Mouse (Mus musculus) midbrain, embryonic 16.5 days (tissue): ENCODE results near the gene Ppp1r3g. TPM values are rescaled to one million over a fixed set of nuclear protein-coding genes. Genes with fewer than 3 reads are reported as not detected.
A peak's percentile ranks its signal among the peaks of the same experiment; 100 is the strongest.

Experiments
- ATAC-seq: fragments of 200-750 bp; cut with Nextera tagmentation; 2 replicates; pipeline ENCODE4 v1.8.0; 2017; ENCODE audit warnings: moderate TSS enrichment
- H3K27ac ChIP-seq: fragments of 300-500 bp; sonication (generic); 2 replicates; pipeline ENCODE4 v1.5.1; 2014; ENCODE audit warnings: mild to moderate bottlenecking, low read length, mixed read lengths
- H3K27me3 ChIP-seq: fragments of 300-500 bp; sonication (generic); 2 replicates; pipeline ENCODE4 v1.6.1; 2014; ENCODE audit warnings: low read depth, low read length, mixed read lengths; ENCODE audit not compliant: control insufficient read depth, insufficient read depth
- H3K36me3 ChIP-seq: fragments of 300-500 bp; sonication (generic); 2 replicates; pipeline ENCODE4 v1.6.1; 2014; ENCODE audit warnings: mild to moderate bottlenecking, low read length, moderate library complexity, mixed read lengths; ENCODE audit not compliant: control insufficient read depth, insufficient read depth
- H3K4me1 ChIP-seq: fragments of 300-500 bp; sonication (generic); 2 replicates; pipeline ENCODE4 v1.6.1; 2014; ENCODE audit warnings: mild to moderate bottlenecking, low read length, mixed read lengths; ENCODE audit not compliant: control insufficient read depth, insufficient read depth
- H3K4me2 ChIP-seq: fragments of 300-500 bp; sonication (generic); 2 replicates; pipeline ENCODE4 v1.6.1; 2014; ENCODE audit warnings: mild to moderate bottlenecking, low read length, mixed read lengths
- H3K4me3 ChIP-seq: fragments of 300-500 bp; sonication (generic); 2 replicates; pipeline ENCODE4 v1.5.1; 2014; ENCODE audit warnings: low read depth, mild to moderate bottlenecking, low read length, moderate library complexity, mixed read lengths
- H3K9ac ChIP-seq: fragments of 300-500 bp; sonication (generic); 2 replicates; pipeline ENCODE4 v1.6.1; 2014; ENCODE audit warnings: low read depth, low read length, mixed read lengths
- H3K9me3 ChIP-seq: fragments of 300-500 bp; sonication (generic); replicated peaks from 2 replicates; pipeline ENCODE4 v1.6.1; 2014; ENCODE audit warnings: mild to moderate bottlenecking, low read length, mixed read lengths; ENCODE audit not compliant: control insufficient read depth, poor library complexity, severe bottlenecking
- WGBS: fragments of 180-500 bp; shearing (Covaris S2); extraction: QIAGEN DNeasy Blood & Tissue Kit; methylation state at CpG from one replicate; pipeline ENCODE4 v1.1.7; 2014; 5-methylcytosine and 5-hydroxymethylcytosine counted together
- polyA plus RNA-seq: library from polyadenylated mRNA; unstranded; fragments of >200 nt; fragmentation: Nextera tagmentation; extraction: Ambion mirVana; gene quantifications from 2 replicates; pipeline ENCODE4 v1.2.1, GENCODE M21; 2015

Ppp1r3g gene
- polyA plus RNA-seq, 1 experiment from 2014 or later, result 0.95 TPM

- Histone ChIP-seq H3K4me1 (no peaks in the 10 kb centered on the region), H3K36me3 (no peaks in the 10 kb centered on the region), H3K4me3 (no peak overlapping the region), H3K27me3 (no peaks in the 10 kb centered on the region), H3K9me3 (no peaks in the 10 kb centered on the region), H3K27ac (no peak overlapping the region), H3K9ac (no peak overlapping the region), H3K4me2 (no peak overlapping the region)
- no peak for ATAC-seq
- WGBS, result 82% methylated on average over 12 of the region's 12 CpGs
Observed at GRCm38 (mm10) chr13:35959391-35960067, 890 bp downstream of the Ppp1r3g start.

GRCm38 (mm10) chr13:35963583-35963982 lies 4.9 kb downstream of the Ppp1r3g start:
- 92% methylated on average over 4 of the region's 4 CpGs for WGBS

GRCm38 (mm10) chr13:35967690-35968089 lies 9.1 kb downstream of the Ppp1r3g start:
- Histone ChIP-seq H3K27me3 (peaks cover 18% of the 10 kb centered on the region), H3K9me3 (no peaks in the 10 kb centered on the region), H3K4me2 (peak overlapping the region; percentile 100), H3K4me3 (peak overlapping the region; percentile 51), H3K9ac (peak overlapping the region; percentile 68; the same call in 1 of the 2 replicates), H3K4me1 (peaks cover 14% of the 10 kb centered on the region; the same call in 1 of the 2 replicates), H3K27ac (no peak overlapping the region), H3K36me3 (no peaks in the 10 kb centered on the region)
- ATAC-seq, result no peak
- WGBS, result 4% methylated on average over 14 of the region's 15 CpGs

More at GRCm38 (mm10) chr13:35963583-35963982, 4.9 kb downstream of the Ppp1r3g start:
- no peak overlapping the region for H3K9ac ChIP-seq
- H3K4me3 ChIP-seq, result no peak overlapping the region
- no peaks in the 10 kb centered on the region for H3K9me3 ChIP-seq
- no peaks in the 10 kb centered on the region for H3K36me3 ChIP-seq
- peaks cover 11% of the 10 kb centered on the region for H3K27me3 ChIP-seq
- H3K4me2 ChIP-seq, result no peak overlapping the region
- H3K27ac ChIP-seq, result no peak overlapping the region
- no peak for ATAC-seq
- peaks cover 8% of the 10 kb centered on the region; the same call in 1 of the 2 replicates for H3K4me1 ChIP-seq

GRCm38 (mm10) chr13:35968131-35968718 lies 9.6 kb downstream of the Ppp1r3g start:
- WGBS, result under 1% methylated on average over 38 of the region's 38 CpGs
- peak overlapping the region; percentile 68 for H3K9ac ChIP-seq
- H3K27ac ChIP-seq, result no peak overlapping the region
- H3K27me3 ChIP-seq, result peaks cover 18% of the 10 kb centered on the region
- no peaks in the 10 kb centered on the region for H3K36me3 ChIP-seq
- H3K4me2 ChIP-seq, result peak overlapping the region; percentile 100
- peaks cover 14% of the 10 kb centered on the region; the same call in 1 of the 2 replicates for H3K4me1 ChIP-seq
- H3K4me3 ChIP-seq, result peak overlapping the region; percentile 51
- H3K9me3 ChIP-seq, result no peaks in the 10 kb centered on the region
- ATAC-seq, result peak; percentile 67

GRCm38 (mm10) chr13:35968719-35969430 lies 10.2 kb downstream of the Ppp1r3g start:
- peak overlapping the region; percentile 51 for H3K4me3 ChIP-seq
- peak overlapping the region; percentile 100 for H3K4me2 ChIP-seq
- H3K9ac ChIP-seq, result peak overlapping the region; percentile 68
- under 1% methylated on average over 57 of the region's 57 CpGs for WGBS
- no peaks in the 10 kb centered on the region for H3K36me3 ChIP-seq
- no peaks in the 10 kb centered on the region for H3K9me3 ChIP-seq
- peaks cover 18% of the 10 kb centered on the region for H3K27me3 ChIP-seq
- peaks cover 14% of the 10 kb centered on the region; the same call in 1 of the 2 replicates for H3K4me1 ChIP-seq
- ATAC-seq, result peak; percentile 86
- no peak overlapping the region for H3K27ac ChIP-seq

- H3K27ac ChIP-seq, result no peak overlapping the region
- H3K9me3 ChIP-seq, result no peaks in the 10 kb centered on the region
- peak overlapping the region; percentile 51 for H3K4me3 ChIP-seq
- no peak for ATAC-seq
- peak overlapping the region; percentile 68 for H3K9ac ChIP-seq
- peak overlapping the region; percentile 100 for H3K4me2 ChIP-seq
- no peaks in the 10 kb centered on the region for H3K36me3 ChIP-seq
- WGBS, result under 1% methylated on average over 18 of the region's 18 CpGs
- peaks cover 18% of the 10 kb centered on the region for H3K27me3 ChIP-seq
- peaks cover 14% of the 10 kb centered on the region; the same call in 1 of the 2 replicates for H3K4me1 ChIP-seq
Observed at GRCm38 (mm10) chr13:35969431-35969721, 10.7 kb downstream of the Ppp1r3g start.

GRCm38 (mm10) chr13:35969829-35970228 lies 11.2 kb downstream of the Ppp1r3g start:
- Histone ChIP-seq H3K4me2 (peak overlapping the region; percentile 100), H3K36me3 (no peaks in the 10 kb centered on the region), H3K9ac (no peak overlapping the region), H3K4me1 (peaks cover 14% of the 10 kb centered on the region; the same call in 1 of the 2 replicates), H3K27ac (no peak overlapping the region), H3K27me3 (peaks cover 18% of the 10 kb centered on the region), H3K4me3 (peak overlapping the region; percentile 51), H3K9me3 (no peaks in the 10 kb centered on the region)
- WGBS, result 27% methylated on average over 9 of the region's 9 CpGs
- ATAC-seq, result no peak

GRCm38 (mm10) chr13:35976912-35977311 lies 18.3 kb downstream of the Ppp1r3g start:
- no peak for ATAC-seq

GRCm38 (mm10) chr13:35980471-35980870 lies 21.8 kb downstream of the Ppp1r3g start:
- no peak for ATAC-seq
- Histone ChIP-seq H3K27ac (no peak overlapping the region), H3K4me2 (no peak overlapping the region), H3K4me1 (no peaks in the 10 kb centered on the region), H3K4me3 (no peak overlapping the region), H3K27me3 (no peaks in the 10 kb centered on the region), H3K36me3 (0 out of 2 replicates have a peak, but pooled peaks cover 4% of the 10 kb centered on the region), H3K9ac (no peak overlapping the region), H3K9me3 (no peaks in the 10 kb centered on the region)
- 45% methylated on average over 4 of the region's 4 CpGs for WGBS

More at GRCm38 (mm10) chr13:35976912-35977311, 18.3 kb downstream of the Ppp1r3g start:
- H3K9me3 ChIP-seq, result no peaks in the 10 kb centered on the region
- H3K4me2 ChIP-seq, result no peak overlapping the region
- H3K27me3 ChIP-seq, result no peaks in the 10 kb centered on the region
- no peak overlapping the region for H3K9ac ChIP-seq
- WGBS, result 85% methylated on average over 7 of the region's 7 CpGs
- H3K36me3 ChIP-seq, result 0 out of 2 replicates have a peak, but pooled peaks cover 4% of the 10 kb centered on the region
- no peak overlapping the region for H3K4me3 ChIP-seq
- H3K27ac ChIP-seq, result no peak overlapping the region
- H3K4me1 ChIP-seq, result no peaks in the 10 kb centered on the region
